Mouse (Mus musculus) small intestine, adult 2 months (tissue): ENCODE results near the gene Dnajc4. TPM values are rescaled to one million over a fixed set of nuclear protein-coding genes. Genes with fewer than 3 reads are reported as not detected.

Source experiments
- H3K27ac ChIP-seq: fragments of 200-500 bp; 2 replicates; pipeline ENCODE4 v1.5.1; 2012; ENCODE audit warnings: low read depth, low read length, control low read depth, inconsistent platforms; ENCODE audit not compliant: insufficient read depth
- H3K27me3 ChIP-seq: fragments of 200-500 bp; 2 replicates; pipeline ENCODE4 v1.6.1; 2012; ENCODE audit warnings: mild to moderate bottlenecking, moderate library complexity, low read length, inconsistent platforms; ENCODE audit not compliant: control insufficient read depth, insufficient read depth
- H3K36me3 ChIP-seq: fragments of 200-500 bp; 2 replicates; pipeline ENCODE4 v1.6.1; 2012; ENCODE audit warnings: mild to moderate bottlenecking, low read length, control low read depth, inconsistent platforms; ENCODE audit not compliant: control insufficient read depth, insufficient read depth
- H3K4me1 ChIP-seq: fragments of 200-500 bp; 2 replicates; pipeline ENCODE4 v1.6.1; 2012; ENCODE audit warnings: low read length, inconsistent platforms, mixed read lengths; ENCODE audit not compliant: control insufficient read depth, insufficient read depth, insufficient read length
- H3K4me3 ChIP-seq: fragments of 200-500 bp; 2 replicates; pipeline ENCODE4 v1.5.1; 2012; ENCODE audit warnings: low read depth, mild to moderate bottlenecking, control low read depth, inconsistent platforms, low read length, moderate library complexity
- CTCF ChIP-seq: fragments of 200-500 bp; IDR thresholded peaks from 2 replicates; pipeline ENCODE4 v1.5.1; 2012; ENCODE audit warnings: low read depth, mild to moderate bottlenecking, control low read depth, inconsistent platforms, low read length, moderate library complexity, mixed read lengths; ENCODE audit not compliant: insufficient replicate concordance, insufficient read length; ENCODE audit errors: extremely low read depth
- POLR2A ChIP-seq: fragments of 200-500 bp; IDR thresholded peaks from 2 replicates; pipeline ENCODE4 v1.6.1; 2012; ENCODE audit warnings: low read depth, mild to moderate bottlenecking, control low read depth, inconsistent platforms, low read length, moderate library complexity
- WGBS: fragments of 180-500 bp; shearing (Covaris S2); methylation state at CpG from one replicate; pipeline ENCODE4 v1.1.7; 2018; 5-methylcytosine and 5-hydroxymethylcytosine counted together
- polyA plus RNA-seq: library from polyadenylated mRNA; depleted of rRNA; stranded (reverse); fragments of >200 nt; gene quantifications from 2 replicates; pipeline ENCODE4 v1.2.3, GENCODE M21; 2012

Dnajc4 gene
- polyA plus RNA-seq, 1 experiment: 53.4 TPM

DNA sequence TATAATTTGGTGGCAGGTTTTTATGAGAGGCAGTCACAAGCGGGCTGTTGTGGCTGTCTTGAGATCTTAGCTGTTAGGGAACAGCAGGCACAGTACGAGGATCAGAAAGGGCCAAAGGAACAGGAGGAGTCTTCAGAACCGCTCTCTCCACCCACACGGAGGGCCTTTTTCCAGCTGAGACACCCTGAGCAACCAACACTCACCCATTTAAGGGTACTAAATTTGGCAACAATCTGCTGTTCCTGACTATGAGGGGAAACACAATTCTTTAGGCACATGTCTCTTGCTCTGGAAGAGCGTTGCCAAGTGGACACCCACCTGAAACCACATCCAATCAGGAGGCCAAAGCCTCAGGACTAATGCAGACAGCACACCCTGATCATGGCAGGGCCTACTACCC is 37.2 kb upstream of the Dnajc4 start:
- Histone ChIP-seq H3K27ac (no peak overlapping the region), H3K27me3 (no peaks in the 10 kb centered on the region), H3K4me3 (no peak overlapping the region), H3K4me1 (no peaks in the 10 kb centered on the region), H3K36me3 (peaks cover 77% of the 10 kb centered on the region)
- TF ChIP-seq CTCF (no peak), POLR2A (no peak)
- WGBS: 96% methylated on average over 5 of the region's 5 CpGs

DNA sequence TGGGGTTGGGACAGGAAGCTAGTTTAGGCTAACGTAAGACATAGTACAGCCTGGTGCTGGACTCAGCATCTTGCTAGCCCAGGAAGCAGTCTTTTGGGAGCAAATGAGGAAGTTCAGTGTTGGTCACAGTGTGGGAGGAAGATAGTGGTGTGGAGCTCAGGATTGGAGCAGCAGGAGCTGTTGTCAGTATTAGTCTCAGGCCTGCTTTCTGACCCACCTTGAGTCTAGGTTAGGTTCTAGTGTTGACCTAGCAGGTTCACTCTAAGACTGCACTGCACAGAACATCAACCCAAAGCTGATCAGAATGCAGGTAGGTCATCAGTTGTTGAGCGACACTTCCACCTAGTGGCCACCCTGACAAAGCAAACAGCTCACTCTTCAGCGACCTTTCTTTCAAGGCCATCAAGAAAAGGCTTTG is 27.9 kb upstream of the Dnajc4 start:
- H3K36me3 ChIP-seq: peaks cover 44% of the 10 kb centered on the region
- H3K27ac ChIP-seq: peak overlapping the region; percentile 56; the same call in 1 of the 2 replicates
- no peaks in the 10 kb centered on the region for H3K27me3 ChIP-seq
- H3K4me3 ChIP-seq: no peak overlapping the region
- no peaks in the 10 kb centered on the region for H3K4me1 ChIP-seq
- 35% methylated on average over 3 of the region's 3 CpGs for WGBS
- TF ChIP-seq POLR2A (no peak), CTCF (peak; percentile 61; the same call in 1 of the 2 replicates)

DNA sequence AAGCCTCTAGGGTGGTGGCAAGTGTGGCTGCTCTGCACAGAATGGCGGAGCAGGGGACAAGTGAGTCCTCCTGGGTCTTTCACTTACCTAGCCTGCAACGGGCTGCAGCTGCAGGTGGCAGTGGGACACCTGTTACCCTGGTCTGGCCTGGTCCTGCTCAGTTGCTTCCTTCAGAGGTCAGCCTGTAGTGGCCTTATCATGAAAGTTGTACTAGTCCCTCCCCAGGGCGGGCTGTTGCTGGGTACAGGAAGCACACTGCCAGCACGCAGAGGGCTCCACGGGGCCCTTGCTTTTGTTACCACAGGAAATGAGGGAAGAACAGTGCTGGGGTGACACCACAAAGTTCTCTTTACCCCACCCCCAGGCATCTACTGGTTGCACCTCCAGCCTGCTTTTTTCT is 26.8 kb upstream of the Dnajc4 start, which contains the start of gene Fermt3:
Fermt3 (minus strand) TSS at position 279 of the 400 bp plus-strand sequence.
- TF ChIP-seq POLR2A (no peak), CTCF (no peak)
- H3K4me3 ChIP-seq: peak within 1 kb of the TSS; percentile 55
- no peaks in the 10 kb centered on the region for H3K4me1 ChIP-seq
- peaks cover 36% of the 10 kb centered on the region for H3K36me3 ChIP-seq
- 55% methylated on average over 5 of the region's 5 CpGs for WGBS
- H3K27ac ChIP-seq: peak within 1 kb of the TSS; percentile 82
- H3K27me3 ChIP-seq: no peaks in the 10 kb centered on the region

DNA sequence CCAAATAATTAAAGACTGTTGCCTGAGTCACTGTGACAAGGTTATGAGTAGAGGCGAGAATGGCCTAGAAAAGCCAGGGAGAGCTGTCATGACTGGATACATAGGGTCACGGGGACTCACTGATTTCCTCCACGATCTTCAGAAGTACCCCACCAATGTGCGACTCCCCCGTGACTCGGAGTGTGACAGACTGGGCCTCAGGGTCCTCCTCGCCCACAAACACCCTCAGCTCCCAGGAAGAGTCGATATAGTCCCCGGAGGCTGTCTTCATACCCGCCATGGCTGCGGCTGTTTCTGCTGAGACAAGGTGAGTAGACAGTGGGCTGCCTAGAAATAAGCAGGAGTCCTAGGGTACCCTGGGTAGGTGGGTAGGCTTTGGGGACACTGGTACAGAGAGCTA is 26.2 kb upstream of the Dnajc4 start:
- H3K4me3 ChIP-seq: peak overlapping the region; percentile 52
- TF ChIP-seq CTCF (no peak), POLR2A (no peak)
- no peaks in the 10 kb centered on the region for H3K27me3 ChIP-seq
- peaks cover 32% of the 10 kb centered on the region for H3K36me3 ChIP-seq
- H3K27ac ChIP-seq: peak overlapping the region; percentile 82
- no peaks in the 10 kb centered on the region for H3K4me1 ChIP-seq
- WGBS: 83% methylated on average over 11 of the region's 11 CpGs

- whole genome bisulfite sequencing: 74% methylated on average over 12 of the region's 12 CpGs
- no peaks in the 10 kb centered on the region for H3K4me1 ChIP-seq
- no peak for TF ChIP-seq POLR2A
- TF ChIP-seq CTCF: no peak
- peak overlapping the region; percentile 82 for H3K27ac ChIP-seq
- peak overlapping the region; percentile 44 for H3K4me3 ChIP-seq
- no peaks in the 10 kb centered on the region for H3K27me3 ChIP-seq
- H3K36me3 ChIP-seq: peaks cover 25% of the 10 kb centered on the region
These were observed 25.4 kb upstream of the Dnajc4 start for GRCm38 (mm10) chr19:7017541-7018457.

DNA sequence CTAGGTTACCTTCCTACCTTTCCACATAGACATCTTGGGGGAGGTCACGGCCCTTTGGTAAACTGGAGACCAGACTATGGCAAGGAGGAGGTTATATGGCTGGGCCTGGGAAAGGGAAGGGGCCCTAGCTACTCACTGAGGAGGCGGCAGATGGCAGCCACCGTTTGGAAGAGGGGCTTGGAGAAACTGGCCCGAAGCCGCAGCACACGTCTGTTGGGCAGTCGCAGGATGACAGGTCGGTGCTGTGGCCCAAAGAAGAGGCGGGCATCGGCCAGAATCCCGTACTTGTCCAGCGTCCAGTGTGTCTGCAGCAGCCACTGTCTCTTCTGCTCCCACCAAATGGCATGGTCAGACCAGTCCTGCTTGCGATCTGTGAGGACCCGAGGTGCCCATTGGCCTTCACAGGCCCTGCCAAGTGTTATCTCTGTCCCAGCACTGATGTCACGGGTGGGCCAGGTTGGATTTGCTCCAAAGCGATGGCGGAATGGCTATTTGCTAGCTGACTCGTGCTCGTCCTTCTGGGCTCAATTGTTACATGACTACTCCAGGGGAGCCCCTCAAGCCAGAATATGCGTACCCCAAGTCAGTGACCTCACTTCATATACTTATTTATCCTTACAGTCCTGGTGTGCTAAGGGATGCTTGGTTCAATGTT is 22.2 kb upstream of the Dnajc4 start:
- Histone ChIP-seq H3K27ac (no peak overlapping the region), H3K4me3 (no peak overlapping the region), H3K27me3 (no peaks in the 10 kb centered on the region), H3K4me1 (peaks cover 2% of the 10 kb centered on the region; the same call in 1 of the 2 replicates), H3K36me3 (no peaks in the 10 kb centered on the region)
- WGBS: 90% methylated on average over 20 of the region's 20 CpGs
- TF ChIP-seq POLR2A (no peak), CTCF (no peak)

DNA sequence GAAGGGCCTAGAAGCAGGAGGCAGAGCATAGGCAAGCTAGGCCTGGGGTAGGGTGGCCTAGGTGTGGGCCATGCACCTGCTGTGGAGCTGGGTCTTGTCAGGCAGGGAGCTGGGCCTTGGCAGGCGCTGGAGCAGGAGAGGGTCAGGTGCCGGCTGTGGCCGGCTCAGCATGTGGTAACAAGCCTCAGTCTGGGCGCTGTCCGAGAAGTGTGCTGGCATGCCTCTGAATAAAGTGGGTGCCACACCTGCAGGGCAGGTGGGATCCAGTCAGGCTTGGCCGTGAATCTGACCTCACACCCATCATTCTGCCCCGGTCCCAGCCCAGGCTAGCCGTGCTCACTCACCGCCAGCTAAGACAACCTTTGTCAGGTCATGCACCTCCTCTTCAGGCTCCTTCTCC is 21.6 kb upstream of the Dnajc4 start:
- H3K27me3 ChIP-seq: no peaks in the 10 kb centered on the region
- WGBS: 94% methylated on average over 9 of the region's 9 CpGs
- no peak overlapping the region for H3K27ac ChIP-seq
- H3K4me1 ChIP-seq: peaks cover 2% of the 10 kb centered on the region; the same call in 1 of the 2 replicates
- no peak overlapping the region for H3K4me3 ChIP-seq
- TF ChIP-seq CTCF (no peak), POLR2A (no peak)
- no peaks in the 10 kb centered on the region for H3K36me3 ChIP-seq
